Mouse (Mus musculus): Measurements from ENCODE around the gene Cdh23.

GRCm38 (mm10) chr10:60266842-60267401 lies 429.4 kb downstream of the Cdh23 start:
- no peak for TF ChIP-seq CTCF (IDR thresholded peaks at IDR 0.05; ENCODE audit: low read depth)
- no peak for TF ChIP-seq EP300 (IDR thresholded peaks at IDR 0.05; ENCODE audit: low read depth)

Measured in heart, postnatal 0 days (tissue).